Mouse (Mus musculus): ENCODE data around the gene Ltbp4.

The Ltbp4 gene

DNA sequence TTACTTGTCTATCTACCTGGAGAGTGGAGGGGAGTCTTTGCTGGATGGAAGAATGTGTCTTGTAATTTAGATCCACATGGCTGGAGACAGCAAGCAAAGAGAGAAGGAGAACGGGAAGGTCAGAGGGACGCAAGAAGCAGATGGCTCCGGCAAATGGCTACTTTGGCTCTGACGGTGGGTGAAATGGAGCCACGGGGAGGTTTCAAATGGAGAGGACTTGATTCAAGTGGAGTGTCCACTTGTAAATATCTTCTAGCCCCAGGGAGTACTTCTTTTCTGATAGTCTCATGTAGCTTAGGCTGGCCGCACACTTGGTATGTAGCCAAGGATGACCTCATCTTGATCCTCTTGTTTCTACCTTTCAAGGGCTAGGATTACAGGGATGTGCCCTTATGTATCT is 38.7 kb downstream of the Ltbp4 start:
- no peak for DNase-seq (ENCODE audit: low read depth)

GRCm38 (mm10) chr7:27298033-27298610 is 39.4 kb downstream of the Ltbp4 start:
- DNase-seq (ENCODE audit: low read depth) = no peak

DNA sequence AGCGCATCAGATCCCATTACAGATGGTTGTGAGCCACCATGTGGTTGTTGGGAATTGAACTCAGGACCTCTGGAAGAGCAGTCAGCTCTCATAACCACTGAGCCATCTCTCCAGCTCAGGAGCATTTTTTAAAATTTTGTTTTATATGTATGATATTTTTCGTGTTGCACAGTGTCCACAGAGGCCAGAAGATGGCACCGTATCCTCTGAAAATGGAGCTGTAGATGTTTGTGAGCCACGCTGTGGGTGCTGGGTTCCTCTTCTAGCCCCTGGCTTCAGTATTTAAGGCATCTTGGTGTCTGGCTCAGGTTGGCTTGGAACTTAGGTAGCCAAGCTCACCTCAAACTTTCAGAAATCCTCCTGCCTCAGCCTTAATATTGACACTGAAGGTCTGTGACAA is 41.0 kb downstream of the Ltbp4 start:
- no peak for DNase-seq (ENCODE audit: low read depth)

GRCm38 (mm10) chr7:27295956-27296355 is 41.5 kb downstream of the Ltbp4 start:
- DNase-seq (ENCODE audit: low read depth) = no peak

DNA sequence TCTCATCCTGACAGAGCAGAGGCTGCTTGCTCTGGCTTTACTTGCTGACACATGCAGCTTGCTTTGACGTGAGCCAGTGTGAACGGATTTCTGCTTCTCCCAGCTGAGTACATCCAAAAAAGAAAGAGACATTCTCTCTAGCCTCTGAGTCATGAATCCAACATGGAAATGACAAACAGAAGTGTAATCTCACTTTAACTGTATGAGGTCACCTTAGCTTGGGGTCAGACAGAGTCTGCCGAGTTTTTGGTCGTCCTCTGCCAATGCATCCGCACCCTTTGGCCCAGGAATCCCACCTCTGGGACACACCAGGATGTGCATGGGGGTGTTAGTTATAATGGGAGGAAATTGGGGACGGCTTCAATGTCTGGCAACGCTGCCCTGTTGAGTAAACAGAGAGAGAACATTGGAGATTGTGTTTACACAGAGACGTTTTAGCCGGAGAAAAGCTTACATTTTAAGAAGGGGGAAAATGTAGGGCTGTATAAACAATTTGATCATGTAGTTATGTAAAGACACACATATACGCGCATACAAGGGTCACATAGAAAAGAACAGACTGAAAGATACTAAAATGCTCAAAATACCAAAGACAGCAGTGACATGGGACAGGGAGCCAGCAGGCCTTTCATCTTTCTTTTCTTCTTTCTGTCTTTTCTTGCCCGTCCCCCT is 45.6 kb downstream of the Ltbp4 start:
- no peak for DNase-seq (ENCODE audit: low read depth)

- DNase-seq (ENCODE audit: low read depth) = no peak
These were observed 46.9 kb downstream of the Ltbp4 start for GRCm38 (mm10) chr7:27290555-27290954.

DNA sequence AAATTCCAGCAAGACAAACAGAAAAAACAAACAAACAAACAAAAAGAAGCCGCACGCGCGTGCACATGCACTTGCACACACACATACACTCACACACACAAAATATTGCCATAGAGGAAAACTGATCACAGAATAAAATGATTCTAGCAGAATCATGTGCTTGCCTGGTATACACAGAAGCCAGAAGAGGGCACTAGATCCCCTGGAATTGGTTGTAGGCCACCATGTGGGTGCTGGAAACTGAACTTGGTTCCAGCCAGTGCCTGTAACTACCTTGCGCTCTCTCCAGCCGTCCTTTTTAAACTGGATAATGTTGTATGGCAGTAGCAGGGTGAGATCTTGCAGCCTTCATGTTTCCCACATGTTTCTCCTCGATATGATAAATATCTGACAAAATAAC is 48.8 kb downstream of the Ltbp4 start:
- no peak for DNase-seq (ENCODE audit: low read depth)

- peak; percentile 67 for DNase-seq (ENCODE audit: low read depth)
These were observed 51.8 kb downstream of the Ltbp4 start for GRCm38 (mm10) chr7:27285698-27286066.

- DNase-seq (ENCODE audit: low read depth) = peak; percentile 47
These were observed 52.4 kb downstream of the Ltbp4 start for GRCm38 (mm10) chr7:27284865-27285697.

DNA sequence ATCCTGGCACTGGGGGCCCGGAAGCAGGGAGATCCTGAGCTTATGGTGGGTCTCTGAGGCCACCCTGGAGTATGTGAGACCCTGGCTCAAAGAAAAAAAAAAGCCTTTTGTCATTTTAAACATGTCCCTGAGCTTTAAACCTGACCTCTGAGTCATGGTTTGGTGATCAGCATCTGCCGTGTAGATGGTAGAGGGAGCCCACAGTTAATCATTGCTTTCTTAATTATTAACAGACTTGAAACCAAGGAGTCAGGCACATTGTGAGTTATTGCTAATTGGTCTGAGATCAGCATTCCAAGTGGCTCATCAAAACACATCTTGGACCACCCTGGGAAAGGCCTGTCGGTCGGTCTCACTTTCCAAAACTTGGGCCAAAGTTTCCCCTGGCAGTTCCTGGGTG is 55.3 kb downstream of the Ltbp4 start:
- DNase-seq (ENCODE audit: low read depth) = no peak

DNA sequence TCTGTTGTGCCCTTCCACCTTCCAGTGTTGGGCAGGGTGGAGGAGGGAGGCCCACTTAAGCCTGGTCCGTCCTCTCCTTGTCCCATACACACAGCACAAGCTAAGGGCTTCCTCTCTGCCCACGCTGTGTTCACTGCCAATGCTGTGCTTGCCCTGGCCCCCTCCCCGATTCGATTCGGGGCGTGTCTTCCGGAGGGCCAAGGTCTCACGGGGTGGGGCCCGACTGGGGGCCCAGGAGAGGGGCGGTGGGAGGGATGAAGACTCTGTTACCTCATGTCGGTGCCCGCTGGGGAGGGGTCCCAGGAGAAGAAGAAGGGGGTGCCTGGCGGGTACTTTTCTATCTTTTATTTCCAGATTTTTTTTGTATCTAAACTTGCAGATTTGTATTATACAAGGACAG is 55.8 kb downstream of the Ltbp4 start:
- no peak for DNase-seq (ENCODE audit: low read depth)

- peak; percentile 49 for DNase-seq (ENCODE audit: low read depth)
These were observed 60.3 kb downstream of the Ltbp4 start for GRCm38 (mm10) chr7:27277191-27277590.

GRCm38 (mm10) chr7:27276021-27276420 is 61.5 kb downstream of the Ltbp4 start:
- no peak for DNase-seq (ENCODE audit: low read depth)

DNA sequence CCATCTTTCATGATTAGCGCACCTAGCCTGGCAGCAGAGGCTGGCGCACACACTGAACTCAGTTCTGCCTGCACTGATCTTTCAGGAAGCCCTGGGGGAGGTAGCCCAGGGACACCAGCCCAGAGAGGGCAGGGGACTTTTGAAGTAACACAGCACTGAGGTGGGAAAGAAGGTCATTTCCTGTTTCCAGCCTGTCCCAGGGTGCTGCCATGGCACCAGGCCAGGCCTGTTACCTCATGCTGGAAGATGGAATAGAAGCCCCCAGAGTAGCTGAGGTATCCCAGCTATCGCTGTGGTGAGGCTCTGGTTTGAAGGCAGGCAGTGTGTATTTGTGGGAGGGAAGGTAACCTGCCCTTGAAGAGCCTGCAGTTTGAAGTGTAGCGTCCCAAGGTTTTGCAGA is 62.6 kb downstream of the Ltbp4 start:
- no peak for DNase-seq (ENCODE audit: low read depth)

- peak; percentile 54 for DNase-seq (ENCODE audit: low read depth)
These were observed 63.6 kb downstream of the Ltbp4 start for GRCm38 (mm10) chr7:27273739-27274351.

- no peak for DNase-seq (ENCODE audit: low read depth)
These were observed 66.1 kb downstream of the Ltbp4 start for GRCm38 (mm10) chr7:27271423-27271822.

- no peak for DNase-seq (ENCODE audit: low read depth)
These were observed 70.9 kb downstream of the Ltbp4 start for GRCm38 (mm10) chr7:27266515-27267128.

- DNase-seq (ENCODE audit: low read depth) = no peak
These were observed 72.7 kb downstream of the Ltbp4 start for GRCm38 (mm10) chr7:27264761-27265160.

GRCm38 (mm10) chr7:27261888-27262287 is 75.6 kb downstream of the Ltbp4 start:
- no peak for DNase-seq (ENCODE audit: low read depth)

GRCm38 (mm10) chr7:27260856-27261255 is 76.6 kb downstream of the Ltbp4 start:
- no peak for DNase-seq (ENCODE audit: low read depth)

GRCm38 (mm10) chr7:27259771-27260170 is 77.7 kb downstream of the Ltbp4 start:
- DNase-seq (ENCODE audit: low read depth) = peak; percentile 41

DNA sequence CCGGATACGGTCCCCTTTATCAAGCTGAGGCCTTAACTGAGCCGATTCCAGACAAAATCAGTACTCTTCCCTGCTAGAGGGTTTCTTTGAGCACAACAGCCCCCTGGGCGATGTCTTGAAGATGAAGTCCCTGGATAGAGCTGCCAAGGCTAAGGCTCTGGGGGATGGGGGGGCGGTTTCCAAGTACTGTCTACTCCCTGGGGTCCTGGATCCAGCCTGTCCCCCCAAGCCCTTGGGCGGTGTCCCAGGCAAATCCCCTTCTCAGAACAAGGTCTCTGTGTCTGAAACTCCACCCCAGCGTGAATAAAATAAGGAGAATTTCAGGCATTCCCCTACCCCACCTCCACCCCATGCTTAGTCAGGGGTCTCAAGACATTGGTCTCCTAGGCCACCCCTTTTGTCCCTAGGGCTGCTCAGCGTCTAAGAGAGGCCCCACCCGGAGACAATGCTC is 78.2 kb downstream of the Ltbp4 start:
- no peak for DNase-seq (ENCODE audit: low read depth)

All from naive thymus-derived CD4-positive, alpha-beta T cell, adult 2 months (primary cell).